Mouse (Mus musculus) adrenal gland, postnatal 4 days (tissue): ENCODE measurements around the gene Rps18. TPM values are rescaled to one million over a fixed set of nuclear protein-coding genes. Genes with fewer than 3 reads are reported as not detected.
A peak's percentile ranks its signal among the peaks of the same experiment; 100 is the strongest.

ENCODE experiments used
- DNase-seq, 2 experiments: peaks; one replicate each; pipeline ENCODE4 v3.0.0; 2021 to 2022; ENCODE audit warnings: low spot score in 2 of 2, mixed read lengths in 2 of 2
- total RNA-seq, 2 experiments: library from RNA; stranded (reverse); gene quantifications; 2 replicates each; pipeline ENCODE4 v1.2.3; 2021

Gene Rps18
- total RNA-seq, 2 experiments from 2014 or later, result 1,180 to 1,281 TPM

DNA sequence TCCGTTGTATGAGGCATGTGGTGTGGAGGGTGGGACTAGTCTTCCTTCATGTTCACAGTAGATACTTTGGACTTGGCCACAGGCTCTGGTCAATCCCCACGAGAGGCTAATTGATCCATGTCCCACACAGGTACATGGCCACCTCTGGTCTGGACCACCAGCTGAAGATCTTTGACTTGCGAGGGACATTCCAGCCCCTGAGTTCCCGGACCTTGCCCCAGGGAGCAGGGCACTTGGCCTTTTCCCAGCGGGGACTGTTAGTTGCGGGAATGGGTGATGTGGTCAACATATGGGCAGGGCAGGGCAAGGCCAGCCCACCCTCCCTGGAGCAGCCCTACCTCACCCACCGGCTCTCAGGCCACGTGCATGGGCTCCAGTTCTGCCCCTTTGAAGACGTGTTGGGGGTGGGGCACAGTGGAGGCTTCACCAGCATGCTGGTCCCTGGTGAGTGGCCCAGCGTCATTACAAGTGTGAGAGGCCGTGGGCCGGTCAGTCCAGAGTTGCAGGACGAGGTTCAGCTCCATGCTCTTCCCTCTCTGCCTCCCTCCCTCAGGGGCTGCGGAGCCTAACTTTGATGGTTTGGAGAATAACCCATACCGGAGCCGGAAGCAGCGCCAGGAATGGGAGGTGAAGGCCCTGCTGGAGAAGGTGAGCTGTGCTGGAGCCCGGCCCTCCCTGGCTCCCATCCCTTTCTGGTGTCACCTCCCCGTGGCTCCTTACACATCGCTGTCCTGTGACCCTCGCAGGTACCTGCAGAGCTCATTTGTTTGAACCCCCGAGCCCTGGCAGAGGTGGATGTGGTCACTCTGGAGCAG, 7.5 kb downstream of the Rps18 start:
- DNase-seq, result no peak

DNA sequence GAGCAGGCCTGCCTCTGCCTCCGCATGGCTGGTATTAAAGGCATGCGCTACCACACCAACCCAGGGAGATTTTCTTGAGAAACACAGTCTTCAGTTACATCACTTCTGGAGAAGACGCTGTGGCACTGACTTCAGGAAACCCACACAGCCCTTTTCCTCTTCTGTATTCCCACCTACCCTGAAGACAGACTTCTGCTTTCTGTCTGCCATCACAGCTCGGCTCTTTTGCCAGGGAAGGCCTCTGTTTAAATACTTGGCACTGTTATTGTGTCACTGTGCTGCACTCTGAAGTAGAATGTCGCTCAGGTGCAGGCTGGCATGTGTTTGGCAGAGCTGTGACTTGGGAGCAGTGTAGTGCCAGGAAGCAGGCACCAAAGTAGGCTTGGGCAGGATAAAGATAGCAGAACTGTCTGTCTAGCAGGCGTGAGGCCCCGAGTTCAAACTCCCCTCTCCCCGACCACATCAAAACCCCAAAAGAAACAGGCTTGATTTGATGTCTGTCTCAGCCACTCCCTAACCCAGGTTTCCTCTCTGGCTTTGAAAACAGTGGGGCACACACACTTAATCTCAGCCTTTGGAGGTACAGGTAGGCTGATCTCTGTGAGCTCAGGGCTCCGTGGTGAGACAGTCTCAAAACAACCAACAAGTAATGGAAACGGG, 8.2 kb downstream of the Rps18 start:
- no peak for DNase-seq

- DNase-seq, result no peak
Observed at GRCm38 (mm10) chr17:33943454-33943853, 12.3 kb downstream of the Rps18 start.

- DNase-seq, result no peak
Observed at GRCm38 (mm10) chr17:33941381-33941780, 14.4 kb downstream of the Rps18 start.

DNA sequence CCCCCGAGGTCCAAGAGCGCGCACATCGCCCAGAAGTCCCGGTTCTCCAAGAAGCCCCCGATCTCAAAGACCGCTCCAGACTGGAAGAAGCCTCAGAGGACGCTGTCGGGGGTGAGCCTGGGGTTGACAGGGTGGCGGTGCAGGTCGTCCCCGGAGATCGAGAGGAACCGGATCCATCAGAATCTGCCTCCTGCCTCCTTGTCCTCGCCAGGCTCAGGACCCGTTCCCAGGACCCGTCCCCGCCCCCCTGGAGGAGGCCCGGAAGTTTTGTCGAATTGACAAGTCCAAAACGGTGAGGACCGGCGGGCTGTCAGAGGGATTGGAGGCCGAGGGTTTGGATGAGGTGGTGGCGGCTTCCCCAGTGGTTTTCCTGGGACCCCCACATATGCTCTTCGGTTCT, 14.8 kb downstream of the Rps18 start:
- DNase-seq, result no peak

DNA sequence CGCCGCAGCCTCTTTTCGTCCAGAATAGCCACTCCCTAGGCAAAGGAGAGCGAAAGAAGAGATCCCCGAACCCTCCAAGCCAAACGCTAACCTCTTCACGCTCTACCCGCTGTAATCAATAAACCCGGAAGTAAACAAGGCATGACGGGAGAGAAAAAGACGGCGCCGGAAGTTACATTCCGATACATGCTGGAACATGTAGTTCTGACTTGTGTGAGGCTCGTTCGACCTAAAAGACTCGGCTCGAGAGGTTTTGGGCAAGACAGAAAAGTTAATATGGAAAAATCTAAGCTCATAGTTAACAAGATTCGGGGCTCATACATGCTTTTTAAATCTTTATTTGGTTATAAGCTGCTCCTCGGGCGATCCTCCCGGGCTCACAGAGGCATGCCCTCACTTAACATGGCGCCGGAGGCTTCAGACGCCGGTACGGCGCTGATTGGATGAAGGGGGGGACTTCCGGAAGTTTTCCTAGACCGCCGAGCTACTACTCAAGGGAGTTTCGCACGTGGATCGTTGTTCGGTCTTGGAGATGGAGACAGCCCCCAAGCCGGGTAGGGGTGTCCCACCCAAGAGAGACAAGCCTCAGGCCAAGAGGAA, 15.5 kb downstream of the Rps18 start, which contains the start of the genes Pfdn6 and Wdr46:
Gene Pfdn6 (minus strand): TSS at position 138 of the 600 bp plus-strand sequence.
Gene Wdr46 (plus strand): TSS at position 455 of the 600 bp plus-strand sequence.
- peak; percentile 62 to 69 for DNase-seq

GRCm38 (mm10) chr17:33938783-33939182, 17.0 kb downstream of the Rps18 start:
- no peak for DNase-seq

DNA sequence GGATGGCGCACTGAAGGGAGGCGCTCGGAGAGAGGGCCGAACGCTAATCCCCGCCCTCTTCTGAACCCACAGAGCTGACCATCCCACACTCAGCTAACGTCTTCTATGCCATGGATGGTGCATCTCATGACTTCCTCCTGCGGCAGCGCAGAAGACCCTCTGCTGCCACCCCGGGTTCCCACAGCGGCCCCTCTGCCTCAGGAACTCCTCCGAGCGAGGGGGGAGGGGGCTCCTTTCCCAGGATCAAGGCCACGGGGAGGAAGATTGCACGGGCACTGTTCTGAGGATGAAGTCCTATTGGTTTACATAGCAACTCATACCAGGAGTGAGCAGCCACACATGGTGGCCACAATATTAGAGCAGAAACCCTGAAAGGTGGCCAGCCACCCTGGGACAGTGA, 18.8 kb downstream of the Rps18 start:
- no peak for DNase-seq

DNA sequence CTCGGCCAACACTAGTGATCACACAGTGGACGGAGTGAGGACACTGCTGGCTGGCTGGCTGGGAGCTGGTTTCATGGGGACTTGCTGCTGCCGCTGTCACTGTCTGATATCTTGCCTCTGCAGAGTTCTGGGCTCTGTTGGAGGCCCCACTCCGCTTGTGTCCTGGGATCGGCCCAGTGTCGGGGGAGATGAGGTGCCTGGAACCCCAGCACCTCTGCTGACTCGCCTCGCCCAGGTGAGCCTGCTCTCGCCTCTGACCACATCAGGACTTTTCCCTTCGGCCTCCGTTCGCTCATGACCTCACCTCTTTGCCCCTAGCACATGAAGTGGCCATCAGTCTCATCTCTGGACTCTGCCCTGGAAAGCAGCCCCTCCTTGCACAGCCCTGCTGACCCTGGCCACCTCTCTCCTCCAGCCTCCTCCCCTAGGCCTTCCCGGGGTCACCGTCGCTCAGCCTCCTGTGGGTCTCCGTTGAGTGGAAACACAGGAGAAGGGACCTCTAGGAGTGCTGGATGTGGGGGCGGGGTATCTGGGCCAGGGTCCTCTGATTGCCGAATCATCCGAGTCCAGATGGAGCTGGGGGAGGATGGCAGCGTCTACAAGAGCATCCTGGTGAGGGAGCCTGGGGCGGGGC, 20.3 kb downstream of the Rps18 start:
- no peak for DNase-seq

GRCm38 (mm10) chr17:33932970-33933369, 22.8 kb downstream of the Rps18 start:
- no peak for DNase-seq

DNA sequence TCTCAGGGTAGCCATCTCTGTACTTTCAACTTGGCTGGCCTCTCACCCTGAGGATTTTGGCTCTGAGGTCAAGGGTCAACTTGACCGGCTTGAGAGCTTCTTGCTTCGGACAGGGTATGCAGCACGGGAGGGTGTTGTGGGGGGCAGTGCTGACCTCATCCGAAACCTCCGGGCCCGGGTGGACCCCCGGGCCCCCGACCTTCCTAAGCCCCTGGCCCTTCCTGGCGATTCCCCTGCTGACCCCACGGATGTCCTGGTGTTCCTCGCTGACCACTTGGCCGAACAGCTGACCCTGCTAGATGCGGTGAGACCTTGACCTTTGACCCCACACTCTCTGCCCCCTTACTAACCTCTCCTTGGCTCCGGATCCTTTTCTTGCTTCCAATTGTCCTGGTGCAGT, 23.4 kb downstream of the Rps18 start:
- DNase-seq, result no peak

DNA sequence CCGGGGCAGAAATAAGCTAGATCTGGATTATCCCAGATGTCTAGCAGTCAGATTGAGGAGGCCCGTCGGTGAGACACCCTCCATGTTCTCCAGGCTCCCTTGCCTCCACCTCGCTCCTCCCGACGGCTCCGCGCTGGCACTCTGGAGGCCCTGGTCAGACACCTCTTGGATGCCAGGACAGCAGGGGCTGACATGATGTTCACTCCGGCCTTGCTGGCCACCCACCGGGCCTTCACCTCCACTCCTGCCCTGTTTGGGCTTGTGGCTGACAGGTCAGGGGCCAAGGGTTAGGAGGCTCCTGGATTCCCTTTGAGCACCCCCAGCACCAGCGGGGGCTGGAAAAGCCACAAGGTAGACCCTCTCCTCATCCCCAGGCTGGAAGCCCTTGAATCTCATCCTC, 23.9 kb downstream of the Rps18 start:
- no peak for DNase-seq

DNA sequence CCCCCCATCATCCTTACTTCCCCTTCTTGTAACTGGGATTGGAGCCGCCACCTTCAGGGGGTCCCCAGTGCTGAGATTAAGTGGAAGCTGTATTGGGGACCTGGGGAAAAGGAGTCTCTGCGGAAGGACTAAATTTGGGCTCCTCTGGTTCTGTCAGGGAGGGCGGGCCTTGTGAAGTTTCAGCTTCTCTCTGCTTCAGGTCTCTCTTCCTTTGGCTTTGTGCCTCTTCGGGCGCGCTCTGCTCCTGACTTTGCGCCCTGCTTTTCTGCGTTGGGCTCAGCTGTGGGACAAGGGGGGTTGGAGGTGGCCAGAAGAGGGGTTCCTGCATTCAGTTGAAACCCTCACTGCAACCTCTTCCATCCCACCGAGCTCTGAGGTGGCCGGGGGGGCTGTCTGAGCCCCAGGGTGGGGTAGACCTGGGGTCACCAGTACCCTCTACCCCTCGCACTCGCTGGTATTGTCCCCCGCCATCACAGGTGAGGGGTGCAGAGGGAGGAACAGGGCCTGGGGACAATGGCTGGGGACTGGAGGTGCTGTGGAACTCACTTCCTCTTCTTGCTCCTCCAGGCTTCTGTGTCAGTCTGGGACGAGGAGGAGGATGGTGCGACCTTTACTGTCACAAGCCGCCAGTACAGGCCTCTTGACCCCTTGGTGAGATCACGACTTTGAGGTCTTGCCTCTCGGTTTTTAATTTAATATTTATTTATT, 24.5 kb downstream of the Rps18 start:
- no peak for DNase-seq

DNA sequence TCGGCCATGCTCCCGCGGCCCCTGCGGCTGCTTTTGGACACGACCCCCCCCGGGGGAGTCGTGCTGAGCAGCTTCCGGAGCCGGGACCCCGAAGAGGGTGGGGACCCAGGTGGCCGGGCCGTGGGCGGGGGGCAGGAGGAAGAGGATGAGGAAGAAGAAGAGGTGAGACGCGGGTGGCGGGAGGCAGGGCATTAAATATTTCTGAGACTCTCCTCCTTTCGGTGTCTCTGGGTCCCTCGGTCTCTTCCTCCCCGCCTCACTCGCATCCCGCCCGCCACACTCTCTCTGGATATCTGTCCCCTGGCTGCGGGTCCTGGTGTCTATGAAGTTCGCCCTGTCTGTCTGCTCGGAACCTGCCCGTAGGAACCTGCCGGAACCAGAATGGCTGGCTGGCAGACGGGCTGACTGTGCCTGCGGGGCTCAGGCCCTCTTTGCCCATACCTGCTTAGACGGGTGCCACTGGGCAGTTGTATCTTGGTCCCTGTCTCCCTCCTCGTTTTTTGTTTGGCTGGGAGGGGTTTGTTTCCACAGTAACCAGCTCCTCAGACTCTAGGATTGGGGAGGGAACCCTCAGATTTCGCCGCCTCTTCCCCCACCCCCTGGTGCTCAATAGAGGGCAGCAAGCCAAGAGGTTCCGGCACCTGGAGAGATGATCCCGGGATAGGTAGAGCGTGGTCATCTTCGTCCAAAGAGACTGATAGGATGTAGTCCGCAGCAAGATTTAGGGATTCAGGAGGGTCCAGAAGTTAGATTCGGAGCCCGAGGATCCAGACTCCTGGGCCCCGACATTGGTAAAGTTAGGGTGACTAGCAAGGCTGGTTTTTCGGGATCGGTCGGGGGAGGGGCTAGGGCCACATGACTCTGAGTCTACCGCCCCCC, 25.3 kb downstream of the Rps18 start:
- DNase-seq, result no peak

GRCm38 (mm10) chr17:33929371-33930279, 26.2 kb downstream of the Rps18 start, which contains the start of gene Rgl2:
Gene Rgl2, plus strand, starts transcription at chr17:33929543.
- peak; percentile 88 to 93 for DNase-seq

- no peak for DNase-seq
Observed at GRCm38 (mm10) chr17:33928251-33928947, 27.4 kb downstream of the Rps18 start.

DNA sequence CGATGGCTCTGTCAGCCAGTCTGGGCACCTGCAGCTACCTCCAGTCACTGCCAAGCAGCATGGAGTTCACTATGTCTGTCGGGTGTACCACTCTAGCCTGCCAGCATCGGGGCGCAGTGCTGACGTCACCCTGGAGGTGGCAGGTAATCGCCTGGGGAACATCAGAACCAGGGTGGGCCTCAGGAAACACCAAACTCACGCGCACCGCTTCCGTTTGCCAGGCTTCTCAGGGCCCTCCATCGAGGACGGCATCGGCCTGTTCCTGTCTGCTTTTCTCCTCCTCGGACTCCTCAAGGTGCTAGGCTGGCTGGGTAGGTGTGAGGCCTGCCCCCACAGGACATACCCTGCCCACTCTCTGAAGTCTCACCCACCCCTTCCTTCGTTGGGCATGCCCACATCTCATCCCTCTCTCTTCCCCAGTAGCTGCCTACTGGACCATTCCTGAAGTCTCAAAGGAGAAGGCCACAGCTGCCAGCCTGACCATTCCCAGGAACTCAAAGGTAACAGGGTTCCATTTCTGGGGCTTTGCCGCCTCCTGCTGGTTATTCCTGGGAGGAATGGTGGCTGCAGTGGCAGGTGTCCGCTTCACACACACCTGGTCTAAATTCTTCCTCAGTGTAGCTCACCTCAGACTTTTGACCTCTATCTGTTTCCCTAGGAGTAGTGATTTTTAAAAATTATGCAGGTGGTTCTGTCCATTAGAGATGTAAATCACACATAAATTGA, 29.4 kb downstream of the Rps18 start:
- DNase-seq, result no peak
